Comparison of ENCODE assay signal across 31 mouse cellular contexts in the genomic region with DNA sequence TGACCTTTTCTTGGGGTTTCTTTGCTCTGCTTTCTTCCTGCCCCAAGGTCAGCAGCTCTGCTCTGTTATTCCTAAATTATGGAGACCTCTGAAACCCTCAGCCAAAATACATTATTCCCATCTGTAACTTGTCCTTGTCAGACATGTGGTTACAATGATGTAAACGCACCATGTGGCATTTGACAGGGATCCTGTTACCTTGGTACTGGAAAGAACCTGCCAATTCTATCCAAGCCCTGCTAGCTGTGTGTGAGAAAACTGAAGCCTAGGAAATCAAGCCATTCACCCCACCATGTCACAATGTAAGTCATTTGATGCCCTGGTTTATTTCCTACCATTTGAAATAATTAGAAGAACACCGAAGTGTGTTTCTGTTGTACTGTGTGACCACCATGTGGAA.
"Had no signal": no experiment of that assay in that cellular context is flagged by ENCODE, and none has a peak within 500 bp of the region (broad histone marks: within the 10 kb centered on the region; RNA-seq: fewer than 3 reads in every experiment).

No protein-coding gene starts in this region.

- DNase-seq: left cerebral cortex, postnatal 4 days; liver; liver, embryonic 13.5 days; liver, postnatal 0 days; lung, adult 18-20 months; lung, adult 2 months; lung, embryonic 14.5 days; lung, postnatal 10 days; lung, postnatal 14 days; lung, postnatal 36 days; lung, postnatal 4 days; midbrain, embryonic 14.5 days had no signal

- ATAC-seq: liver, embryonic 12.5 days; liver, postnatal 0 days; lung, postnatal 0 days; midbrain, embryonic 15.5 days; midbrain, embryonic 16.5 days had no signal

- H3K27me3 ChIP-seq: limb, embryonic 12.5 days; limb, embryonic 13.5 days; limb, embryonic 15.5 days; liver, embryonic 12.5 days; liver, embryonic 13.5 days; liver, embryonic 15.5 days; lung, embryonic 15.5 days; megakaryocyte, embryonic 14.5 days; midbrain, embryonic 15.5 days; neural tube, embryonic 12.5 days; neural tube, embryonic 13.5 days had no signal

- H3K4me2 ChIP-seq: limb, embryonic 12.5 days; limb, embryonic 13.5 days; limb, embryonic 15.5 days; liver, embryonic 11.5 days; liver, embryonic 12.5 days; liver, embryonic 13.5 days; liver, embryonic 15.5 days; lung, embryonic 14.5 days; lung, embryonic 15.5 days; midbrain, embryonic 12.5 days; midbrain, embryonic 15.5 days; neural tube, embryonic 12.5 days; neural tube, embryonic 13.5 days had no signal

- H3K27ac ChIP-seq: limb, embryonic 10.5 days; limb, embryonic 12.5 days; limb, embryonic 13.5 days; limb, embryonic 15.5 days; liver, embryonic 12.5 days; liver, embryonic 13.5 days; liver, embryonic 14.5 days; liver, embryonic 15.5 days; lung, embryonic 15.5 days; macrophage; midbrain, embryonic 10.5 days; midbrain, embryonic 12.5 days; midbrain, embryonic 15.5 days; neural tube, embryonic 12.5 days; neural tube, embryonic 13.5 days had no signal

- H3K36me3 ChIP-seq: limb, embryonic 10.5 days; limb, embryonic 12.5 days; limb, embryonic 13.5 days; limb, embryonic 15.5 days; liver, embryonic 12.5 days; liver, embryonic 13.5 days; liver, embryonic 15.5 days; lung, embryonic 15.5 days; midbrain, embryonic 10.5 days; midbrain, embryonic 12.5 days; midbrain, embryonic 15.5 days; neural tube, embryonic 12.5 days; neural tube, embryonic 13.5 days had no signal

- H3K9me3 ChIP-seq: limb, embryonic 10.5 days; limb, embryonic 12.5 days; limb, embryonic 13.5 days; limb, embryonic 15.5 days; liver, embryonic 12.5 days; liver, embryonic 13.5 days; liver, embryonic 15.5 days; lung, embryonic 15.5 days; megakaryocyte, embryonic 14.5 days; midbrain, embryonic 10.5 days; midbrain, embryonic 12.5 days; midbrain, embryonic 15.5 days; neural tube, embryonic 12.5 days; neural tube, embryonic 13.5 days had no signal

- H3K4me3 ChIP-seq: limb, embryonic 10.5 days; limb, embryonic 12.5 days; limb, embryonic 13.5 days; limb, embryonic 15.5 days; liver, embryonic 12.5 days; liver, embryonic 13.5 days; liver, embryonic 15.5 days; lung, embryonic 15.5 days; megakaryocyte, embryonic 14.5 days; midbrain, embryonic 10.5 days; midbrain, embryonic 12.5 days; midbrain, embryonic 15.5 days; myocyte; neural tube, embryonic 12.5 days; neural tube, embryonic 13.5 days had no signal

- H3K4me1 ChIP-seq: limb, embryonic 10.5 days; limb, embryonic 13.5 days; limb, embryonic 15.5 days; liver, embryonic 12.5 days; liver, embryonic 13.5 days; liver, embryonic 15.5 days; midbrain, embryonic 12.5 days; midbrain, embryonic 15.5 days; neural tube, embryonic 12.5 days; neural tube, embryonic 13.5 days had no signal

- H3K9ac ChIP-seq: limb, embryonic 12.5 days; limb, embryonic 13.5 days; limb, embryonic 15.5 days; liver, embryonic 12.5 days; liver, embryonic 13.5 days; liver, embryonic 14.5 days; liver, embryonic 15.5 days; liver, postnatal 0 days; lung, embryonic 14.5 days; lung, embryonic 15.5 days; midbrain, embryonic 12.5 days; midbrain, embryonic 15.5 days; neural tube, embryonic 12.5 days; neural tube, embryonic 13.5 days had no signal
